Mouse (Mus musculus) cerebellum, adult 9-10 months (tissue): ENCODE results near the gene Pofut2.
"Not testable (repeated sequence)": the region's sequence is repeated elsewhere in the genome, so short reads cannot be mapped to it uniquely, and the experiment has no call there.

ENCODE experiments used
- DNase-seq: peaks from one replicate; pipeline ENCODE4 v3.0.0; 2022

The Pofut2 gene

DNA sequence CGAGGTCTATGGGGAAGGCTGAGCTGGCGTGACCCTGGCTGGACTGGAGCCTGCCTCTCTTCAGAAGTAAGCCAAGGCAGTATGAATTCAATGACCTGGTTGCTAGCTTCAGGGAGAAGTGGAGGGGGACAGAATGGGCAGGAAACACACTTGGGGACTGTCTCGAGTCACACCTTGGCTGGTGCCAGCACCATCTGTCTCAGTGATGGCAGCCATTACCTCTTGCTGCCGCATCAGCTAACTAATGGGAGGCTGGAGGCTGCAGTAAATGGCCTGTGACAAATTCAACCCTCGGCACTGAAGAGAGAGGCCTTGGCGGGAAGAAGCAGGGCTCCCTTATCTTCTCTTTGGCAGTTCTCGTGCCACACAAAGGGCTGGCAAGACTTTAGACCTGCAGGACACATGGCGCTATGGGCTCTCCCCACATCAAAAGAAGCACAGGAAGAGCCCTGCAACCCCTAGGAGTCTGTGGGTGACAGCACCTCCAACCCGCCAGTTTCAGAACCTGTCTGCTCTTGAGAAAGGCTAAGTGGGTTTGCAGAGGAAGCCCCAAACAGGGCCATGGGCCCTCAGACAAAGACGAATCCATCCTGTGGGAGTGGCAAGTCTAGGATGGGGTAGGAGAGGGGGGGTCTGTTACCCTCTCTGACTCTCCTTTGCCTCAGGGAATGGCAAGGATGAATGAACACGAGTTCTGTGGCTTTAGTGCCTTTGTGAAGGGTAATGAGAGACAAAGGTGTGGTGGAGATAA, 14.1 kb downstream of the Pofut2 start:
- DNase-seq: peak; percentile 93

DNA sequence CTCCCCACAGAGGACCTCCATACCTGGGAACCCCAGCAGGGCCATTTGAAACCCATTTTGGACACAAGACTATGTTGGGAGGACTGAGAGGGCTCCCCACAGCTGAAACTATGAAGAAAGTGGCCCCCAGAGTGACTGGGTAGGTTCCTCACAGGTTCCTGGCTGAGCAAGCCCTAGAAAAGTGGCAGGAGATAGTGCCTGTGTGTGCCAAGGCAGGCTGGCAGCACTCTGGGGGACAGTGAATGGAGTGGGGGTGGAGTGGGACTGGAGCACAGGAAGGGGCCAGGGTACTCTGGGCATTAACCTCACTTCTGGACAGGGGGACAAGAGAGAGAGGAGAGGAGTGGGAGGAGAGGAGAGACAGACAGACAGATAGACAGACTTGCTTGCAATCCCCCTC, 14.8 kb downstream of the Pofut2 start:
- no peak for DNase-seq

DNA sequence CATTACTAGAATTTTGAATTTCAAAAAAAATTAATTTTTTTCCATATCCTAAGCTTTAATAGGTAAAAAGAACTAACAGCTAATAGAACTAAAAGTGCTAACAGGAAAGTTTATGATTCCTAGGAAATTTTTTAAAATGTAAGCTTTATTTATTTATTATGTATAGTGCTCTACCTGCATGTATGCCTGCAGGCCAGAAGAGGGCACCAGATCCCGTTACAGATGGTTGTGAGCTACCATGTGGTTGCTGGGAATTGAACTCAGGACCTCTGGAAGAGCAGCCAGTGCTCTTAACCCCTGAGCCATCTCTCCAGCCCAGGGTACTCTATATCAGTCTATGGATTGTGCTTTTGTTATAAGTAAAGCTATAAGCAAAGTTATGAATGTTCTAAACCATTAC, 23.1 kb downstream of the Pofut2 start:
- not testable (repeated sequence) for DNase-seq

DNA sequence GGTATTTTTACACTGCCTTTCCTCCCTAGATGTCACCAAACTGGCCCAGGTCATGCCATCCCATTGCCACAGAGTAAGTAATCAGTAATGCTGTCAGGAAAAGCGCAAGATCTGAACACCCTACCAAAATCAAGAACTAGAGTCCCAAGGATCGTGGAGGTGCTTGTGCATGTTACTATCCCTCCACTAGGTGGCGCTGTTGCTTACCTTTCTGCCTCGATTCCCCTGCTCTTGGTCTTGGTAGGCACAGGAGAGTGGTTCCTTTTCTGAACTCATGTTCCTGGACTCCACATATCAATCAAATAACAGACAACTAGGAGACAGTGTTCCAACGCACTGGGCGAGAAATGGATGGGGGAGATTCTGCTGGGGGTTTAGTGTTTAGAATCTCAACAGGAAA, 23.8 kb downstream of the Pofut2 start:
- peak; percentile 85 for DNase-seq

DNA sequence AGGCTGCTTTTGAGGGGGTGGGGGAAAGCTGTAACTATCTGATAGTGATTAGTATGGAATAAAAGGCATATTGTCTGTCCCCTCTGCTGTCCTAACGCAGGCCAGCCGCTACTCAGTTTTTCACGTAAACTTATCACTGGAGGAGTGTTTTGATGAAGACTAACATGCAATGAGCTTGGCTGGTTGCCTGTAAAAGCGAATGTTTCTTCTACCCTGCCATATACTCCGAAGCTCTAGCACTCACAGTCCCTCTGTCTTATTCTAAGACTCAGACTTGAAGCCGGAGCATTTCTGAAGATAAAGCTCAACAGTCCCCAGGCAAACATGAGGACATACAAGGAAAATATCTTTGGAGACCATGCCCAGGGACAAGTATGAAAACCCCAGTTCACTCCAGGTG, 25.8 kb downstream of the Pofut2 start:
- DNase-seq: no peak

DNA sequence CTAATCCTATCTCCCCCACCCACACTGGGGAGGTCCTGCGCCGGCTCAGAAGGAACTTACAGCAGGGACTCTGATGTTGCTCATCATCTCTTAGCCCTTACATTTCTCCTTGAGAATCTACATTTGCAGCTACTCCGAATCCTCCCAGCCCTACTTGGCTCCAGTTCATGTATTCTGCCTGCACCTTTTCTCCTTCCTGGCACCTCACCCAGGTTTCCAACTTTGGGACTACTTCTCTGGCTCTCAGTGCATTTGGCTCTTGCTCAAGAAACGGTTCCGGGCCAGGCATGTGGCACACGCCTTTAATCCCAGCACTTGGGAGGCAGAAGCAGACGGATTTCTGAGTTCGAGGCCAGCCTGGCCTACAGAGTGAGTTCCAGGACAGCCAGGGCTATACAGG, 28.6 kb downstream of the Pofut2 start:
- DNase-seq: no peak

DNA sequence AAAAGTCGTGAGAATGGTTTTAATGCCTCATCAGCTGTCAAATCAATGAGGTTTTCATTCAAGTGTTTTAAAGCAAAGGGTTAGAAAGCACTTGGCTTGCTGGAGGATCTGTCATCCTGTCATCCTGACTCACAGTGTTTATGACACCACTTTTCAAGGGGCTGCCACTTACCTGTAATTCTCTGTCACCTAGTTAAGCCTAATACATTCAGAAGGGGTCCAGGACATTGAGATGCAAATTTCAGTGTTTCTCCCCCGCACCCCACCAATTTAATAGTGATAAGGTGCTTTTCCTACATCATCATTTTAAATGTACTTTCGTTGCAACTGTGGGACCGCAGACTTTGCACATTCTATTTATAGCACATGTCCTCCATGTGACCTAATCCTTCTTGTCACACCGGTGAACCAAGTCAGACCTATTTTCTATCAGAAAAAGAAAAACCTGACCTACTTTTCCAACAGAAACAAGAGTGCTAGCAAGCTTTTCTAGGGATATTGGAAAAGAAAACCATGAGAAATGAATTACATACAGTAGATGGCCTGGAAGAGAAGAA, 29.7 kb downstream of the Pofut2 start:
- DNase-seq: no peak

DNA sequence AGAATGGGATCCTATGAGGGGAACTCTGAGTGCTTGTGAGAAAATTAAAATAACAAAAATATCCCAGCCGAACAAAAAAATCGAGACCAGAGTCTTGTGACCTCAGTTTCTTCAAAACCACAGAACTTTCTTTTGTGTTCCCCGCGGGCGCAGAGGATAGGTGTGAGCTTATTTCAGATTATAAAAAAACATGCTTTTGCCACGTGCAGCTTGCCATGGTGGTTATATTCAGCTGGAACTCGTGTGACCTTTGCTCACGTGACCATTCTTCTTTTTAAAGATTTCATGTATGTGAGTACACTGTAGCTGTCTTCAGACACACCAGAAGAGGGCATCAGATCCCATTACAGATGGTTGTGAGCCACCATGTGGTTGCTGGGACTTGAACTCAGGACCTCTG, 30.5 kb downstream of the Pofut2 start:
- no peak for DNase-seq

DNA sequence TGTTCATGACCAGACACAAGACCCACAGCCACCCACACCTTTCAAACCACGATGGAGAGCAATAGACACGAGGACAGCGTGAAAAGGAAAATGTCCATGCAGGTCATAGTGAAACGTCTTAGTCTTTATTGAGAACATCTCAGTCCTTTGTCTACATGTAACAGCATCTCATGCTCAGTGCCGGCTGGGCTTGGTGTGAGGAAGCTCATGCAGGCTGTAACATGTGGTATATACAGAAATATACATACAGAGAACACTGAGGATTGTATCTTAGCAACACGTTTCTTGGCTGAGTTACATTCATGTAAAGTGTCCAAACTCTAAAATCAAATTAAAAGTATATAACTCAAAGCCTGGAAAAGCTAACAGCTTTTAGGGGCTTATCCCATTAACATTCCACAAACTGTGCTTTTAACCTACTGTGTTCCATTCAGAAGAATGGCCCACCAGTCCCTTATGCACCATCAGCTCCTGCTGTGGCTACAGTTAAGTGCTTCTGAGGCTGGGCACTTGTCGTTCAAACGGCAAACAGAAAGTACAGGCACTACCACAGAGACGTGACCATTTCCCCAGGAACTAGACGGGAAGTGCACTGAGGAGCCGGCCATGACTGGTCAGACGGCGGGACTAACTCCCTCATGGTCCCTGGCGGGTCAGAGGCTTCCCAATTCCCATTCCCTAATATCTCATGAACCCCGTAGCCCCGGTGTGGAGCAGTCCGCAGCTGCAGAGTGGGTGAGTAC, 31.8 kb downstream of the Pofut2 start:
- DNase-seq: no peak

DNA sequence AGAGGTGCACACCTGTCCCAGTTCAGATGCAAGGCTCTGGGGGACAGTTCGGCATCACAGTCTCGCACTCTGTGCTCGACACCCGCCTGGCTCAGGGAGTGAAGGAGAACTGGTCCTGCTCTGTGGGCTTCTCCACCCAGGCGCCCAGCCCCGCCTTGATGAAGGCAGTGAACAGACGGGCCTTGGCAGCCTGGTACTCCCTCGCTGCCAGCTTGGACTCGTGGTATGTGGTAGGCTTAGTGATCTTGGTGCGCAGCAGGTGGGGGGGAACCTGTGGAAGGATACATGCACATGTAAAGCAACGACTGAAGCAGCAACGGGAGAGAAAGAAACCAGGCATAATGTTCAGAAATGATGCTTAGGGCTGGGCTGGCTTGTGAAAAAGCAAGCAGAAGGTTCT, 35.7 kb downstream of the Pofut2 start:
- peak; percentile 92 for DNase-seq

DNA sequence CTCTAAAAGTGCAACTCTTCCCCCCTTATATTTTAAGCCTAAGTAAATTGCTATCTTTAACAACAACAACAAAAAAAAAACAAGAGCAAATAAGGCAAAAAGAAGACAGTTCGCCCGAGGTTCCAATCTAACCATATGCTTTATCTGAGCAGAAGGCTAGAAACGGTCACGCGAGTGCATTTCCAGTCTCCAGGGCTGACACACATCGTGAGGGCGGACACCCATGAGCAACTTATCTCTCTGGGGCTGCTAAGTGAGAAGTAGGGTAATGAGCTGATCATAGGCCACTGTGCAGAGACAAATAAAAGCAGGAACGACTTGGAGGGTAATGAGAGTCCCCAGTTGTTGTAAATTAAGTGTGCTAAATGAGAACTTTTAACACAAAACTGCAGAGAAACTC, 39.6 kb downstream of the Pofut2 start:
- DNase-seq: no peak

DNA sequence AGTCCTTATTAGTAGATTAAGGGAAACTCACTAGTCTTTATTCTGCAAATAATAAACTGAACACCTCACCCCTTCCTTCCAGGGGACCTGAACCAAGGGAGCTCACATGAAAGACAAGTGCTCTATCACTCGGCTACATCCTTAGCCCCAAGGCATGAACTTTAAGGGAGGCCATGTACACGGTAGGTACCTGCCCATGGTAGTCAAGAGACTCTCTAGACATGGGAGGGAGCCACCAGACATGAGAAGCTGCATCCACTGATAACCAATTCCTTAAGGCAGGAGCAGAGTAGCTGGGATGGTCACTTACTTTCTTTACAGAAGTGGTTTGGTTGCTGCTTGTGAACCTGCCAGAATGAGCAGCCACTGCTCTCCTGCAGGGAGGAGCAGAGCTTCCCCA, 40.2 kb downstream of the Pofut2 start:
- no peak for DNase-seq

DNA sequence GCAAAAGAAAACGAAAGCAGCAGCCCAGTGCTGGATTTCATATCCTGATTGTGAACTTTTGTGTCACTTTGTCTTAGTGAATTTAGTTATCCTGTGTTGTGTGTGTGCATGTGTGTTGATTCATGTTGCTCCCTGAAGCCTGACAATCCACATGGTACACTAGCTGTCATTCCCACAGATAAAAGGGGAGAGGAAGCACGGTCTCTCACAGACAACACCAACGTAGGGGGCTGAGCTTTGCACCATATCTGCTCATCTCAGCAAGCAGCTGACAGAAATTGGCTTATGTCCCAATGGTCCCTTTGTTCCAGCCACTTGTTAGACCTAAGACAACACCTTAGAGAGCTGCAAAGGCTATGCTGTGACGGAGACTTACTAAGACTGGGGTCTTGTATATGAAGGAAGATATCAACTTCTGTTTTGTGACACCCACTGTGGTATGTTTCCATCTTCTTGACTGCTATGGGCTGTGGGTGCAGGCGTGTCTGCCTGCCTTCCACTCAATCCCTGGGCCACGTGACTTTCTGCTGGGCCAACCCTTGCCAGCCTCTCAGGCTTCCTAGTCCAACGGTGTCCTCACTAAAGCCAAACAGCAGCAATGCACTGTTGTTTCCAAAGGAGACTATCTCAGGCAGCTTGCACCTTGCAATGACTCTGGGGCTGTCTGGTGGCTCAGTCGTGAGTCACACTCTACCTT, 41.4 kb downstream of the Pofut2 start:
- no peak for DNase-seq

DNA sequence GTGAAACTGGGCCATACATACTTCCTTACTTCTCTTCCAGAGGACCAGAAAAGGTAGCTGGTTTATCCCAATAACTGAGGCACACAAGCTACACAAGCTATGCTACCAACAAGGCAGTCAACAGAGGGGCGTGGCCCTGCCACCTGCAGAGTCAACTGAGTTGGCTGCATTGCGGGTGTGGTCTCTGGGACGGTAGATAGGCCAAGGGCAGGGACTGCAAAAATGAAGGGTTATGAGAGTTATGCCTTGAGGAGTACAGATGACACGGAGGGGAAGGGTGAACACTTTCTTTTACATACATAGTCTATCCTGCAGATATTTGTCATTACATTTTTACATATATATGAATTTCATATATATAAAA, 41.9 kb downstream of the Pofut2 start:
- no peak for DNase-seq

DNA sequence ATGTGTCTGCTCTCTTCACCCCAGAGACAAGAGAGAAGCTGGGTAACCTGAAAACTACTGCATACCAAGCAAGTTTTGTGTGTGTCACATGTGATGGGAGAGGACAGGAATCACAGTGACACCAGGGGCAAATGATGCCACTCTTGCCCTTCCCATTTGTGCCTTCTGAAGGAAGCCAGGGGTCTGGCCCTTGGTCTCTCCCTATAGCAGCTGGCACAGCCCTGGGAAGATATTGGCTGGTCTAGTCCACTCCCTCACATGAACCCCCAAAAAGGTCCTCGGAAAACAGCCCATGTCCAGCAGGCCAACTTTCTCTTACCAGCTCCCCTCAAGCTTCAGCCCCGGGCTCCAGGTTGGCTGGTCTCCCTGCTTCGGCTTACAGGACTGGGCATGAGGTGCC, 45.3 kb downstream of the Pofut2 start:
- DNase-seq: no peak

DNA sequence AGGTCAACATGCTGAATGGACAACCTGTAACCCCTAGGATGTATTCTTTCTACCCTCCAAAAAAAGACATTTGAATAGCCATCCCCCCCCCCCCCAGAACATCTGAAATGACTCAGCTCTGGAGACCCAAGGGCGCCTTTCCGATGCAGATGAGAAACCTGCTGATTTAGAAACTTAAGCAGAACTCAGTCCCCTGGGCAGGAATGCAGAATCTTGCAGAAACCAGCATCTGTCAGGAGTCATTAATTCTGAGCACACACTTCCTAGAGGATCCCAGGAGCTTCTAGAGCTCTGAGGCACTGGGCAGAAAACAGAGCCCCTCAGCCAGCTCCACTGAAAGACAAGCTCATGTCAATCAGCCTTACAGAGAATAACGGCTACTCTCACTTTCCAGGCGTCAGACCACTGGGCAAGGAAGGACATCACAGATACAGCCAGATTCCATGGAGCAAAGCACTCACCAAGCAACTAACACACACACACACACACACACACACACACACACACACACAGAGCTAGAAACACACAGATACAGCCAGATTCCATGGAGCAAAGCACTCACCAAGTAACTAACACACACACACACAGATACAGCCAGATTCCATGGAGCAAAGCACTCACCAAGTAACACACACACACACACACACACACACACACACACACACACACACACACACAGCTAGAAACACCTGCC, 46.0 kb downstream of the Pofut2 start:
- DNase-seq: no peak

DNA sequence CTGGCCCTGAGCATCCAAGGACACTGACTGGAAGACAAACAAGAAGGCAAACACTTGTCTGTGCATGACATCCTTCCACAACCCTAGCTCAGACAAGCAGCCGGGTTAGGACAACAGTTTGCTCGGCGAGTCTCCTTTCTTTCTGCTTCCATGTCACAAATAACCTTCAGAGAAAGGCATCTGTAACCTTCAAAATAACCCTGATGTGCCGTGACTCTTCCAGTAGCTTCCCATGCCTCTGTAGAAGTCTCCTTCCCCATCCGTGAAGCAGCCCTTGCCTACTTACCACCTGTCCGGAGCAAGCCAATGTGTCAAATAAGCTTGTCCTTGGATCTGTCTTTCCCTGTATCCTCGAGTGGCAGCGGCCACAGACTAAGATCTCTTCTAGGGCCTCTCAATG, 46.7 kb downstream of the Pofut2 start:
- no peak for DNase-seq

DNA sequence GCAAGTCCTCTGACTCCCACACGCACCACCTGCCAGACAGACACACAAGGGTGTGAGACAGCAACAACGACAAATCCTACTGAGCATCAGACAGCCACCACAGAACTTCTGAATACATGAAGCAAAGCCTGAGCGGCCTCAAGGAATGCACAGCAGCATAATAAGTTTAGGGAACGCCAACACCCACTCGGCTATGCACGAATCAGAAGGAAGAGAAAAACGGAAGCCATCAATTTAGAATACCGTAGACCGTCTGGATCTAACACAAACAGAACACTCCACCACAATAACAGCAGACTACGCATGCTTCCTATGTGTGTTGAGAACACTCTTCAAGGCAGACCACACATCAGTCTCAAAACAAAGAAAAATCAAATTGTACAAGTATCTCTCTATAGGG, 50.0 kb downstream of the Pofut2 start:
- DNase-seq: no peak

DNA sequence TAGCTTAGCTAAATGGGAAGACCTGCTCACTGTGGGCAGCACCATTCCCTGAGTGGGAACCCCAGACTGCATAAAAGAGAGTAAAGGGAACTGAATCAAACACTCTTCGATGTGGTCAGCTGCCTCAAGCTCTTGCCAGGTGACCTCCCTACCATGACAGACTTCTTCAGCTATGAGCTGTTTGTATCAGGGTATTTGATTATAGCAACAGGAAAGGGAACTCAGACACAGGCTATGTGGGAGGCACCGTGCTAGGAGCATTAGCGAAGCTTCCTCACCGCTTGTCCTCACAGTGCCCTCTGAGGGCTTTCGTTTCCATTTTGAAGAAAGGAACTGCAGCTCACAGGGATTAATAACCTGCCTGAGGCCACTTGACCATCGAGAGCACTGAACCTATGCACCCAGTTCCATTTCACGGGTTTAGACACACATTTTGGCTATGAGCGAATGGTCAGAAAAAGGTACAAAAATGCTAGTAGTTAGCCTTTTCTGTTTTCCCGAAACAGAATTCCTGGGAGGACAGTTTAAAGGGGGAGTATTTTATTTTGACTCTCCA, 55.8 kb downstream of the Pofut2 start:
- no peak for DNase-seq

DNA sequence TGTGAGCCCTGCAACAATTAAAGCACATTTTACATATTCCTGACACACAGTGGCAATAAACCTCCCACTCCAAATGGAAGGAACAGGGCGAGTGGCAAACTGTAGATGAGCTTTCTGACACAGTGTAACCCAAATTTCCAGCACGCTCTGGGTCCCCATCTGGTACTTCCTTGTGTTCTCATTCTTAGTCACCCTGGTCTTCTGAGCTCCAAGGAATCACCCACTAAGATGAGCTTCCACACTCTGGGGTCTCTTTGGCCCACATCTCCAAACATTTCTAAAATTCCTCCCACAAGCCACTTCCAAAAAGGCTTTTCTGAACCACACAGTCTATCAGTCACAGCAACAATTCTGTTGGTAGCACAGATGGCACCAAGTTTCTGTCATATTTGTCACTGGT, 56.7 kb downstream of the Pofut2 start:
- no peak for DNase-seq
